Mouse (Mus musculus) liver, embryonic 14.5 days (tissue): Measurements from ENCODE around the gene Plk3. TPM values are rescaled to one million over a fixed set of nuclear protein-coding genes. Genes with fewer than 3 reads are reported as not detected.

Experiments
- ATAC-seq: fragments of 200-750 bp; cut with Nextera tagmentation; 2 replicates; pipeline ENCODE4 v1.8.0; 2017; ENCODE audit warnings: moderate number of reproducible peaks, mild to moderate bottlenecking, moderate library complexity; ENCODE audit not compliant: insufficient read depth
- DNase-seq, 3 experiments: peaks; one replicate each; pipeline ENCODE4 v3.0.0-alpha.2; 2012 to 2013; ENCODE audit warnings: low read depth in 3 of 3, low spot score in 3 of 3
- H3K27ac ChIP-seq: fragments of 300-500 bp; sonication (generic); 2 replicates; pipeline ENCODE4 v1.5.1; 2014; ENCODE audit warnings: moderate library complexity, mild to moderate bottlenecking, control low read depth, inconsistent platforms
- H3K27me3 ChIP-seq: fragments of 300-500 bp; sonication (generic); 2 replicates; pipeline ENCODE4 v1.6.1; 2014; ENCODE audit warnings: mild to moderate bottlenecking, low read length, moderate library complexity; ENCODE audit not compliant: control insufficient read depth, insufficient read depth
- H3K36me3 ChIP-seq: fragments of 300-500 bp; sonication (generic); replicated peaks from 2 replicates; pipeline ENCODE4 v1.6.1; 2014; ENCODE audit warnings: low read depth; ENCODE audit not compliant: control insufficient read depth, insufficient read depth
- H3K4me1 ChIP-seq, 2 experiments: fragments of 200-500 bp in 1 of 2; fragments of 300-500 bp in 1 of 2; sonication (generic) in 1 of 2; replicated peaks; 2 replicates each; pipeline ENCODE4 v1.6.1; 2012 to 2014; ENCODE audit warnings: antibody characterized with exemption in 1 of 2, inconsistent platforms in 1 of 2, low read length in 1 of 2; ENCODE audit not compliant: control insufficient read depth in 2 of 2, insufficient read depth in 2 of 2
- H3K4me2 ChIP-seq: fragments of 300-500 bp; sonication (generic); 2 replicates; pipeline ENCODE4 v1.6.1; 2014; ENCODE audit warnings: low read depth, mild to moderate bottlenecking, control low read depth, moderate library complexity
- H3K4me3 ChIP-seq, 2 experiments: fragments of 200-500 bp in 1 of 2; fragments of 300-500 bp in 1 of 2; sonication (generic) in 1 of 2; 2 replicates each; pipeline ENCODE4 v1.5.1; 2012 to 2014; ENCODE audit warnings: low read depth in 2 of 2, low read length in 2 of 2, mild to moderate bottlenecking in 2 of 2, control low read depth in 1 of 2, inconsistent platforms in 1 of 2, moderate library complexity in 1 of 2; ENCODE audit not compliant: insufficient read depth in 1 of 2
- H3K9ac ChIP-seq: fragments of 300-500 bp; sonication (generic); replicated peaks from 2 replicates; pipeline ENCODE4 v1.6.1; 2014; ENCODE audit warnings: mild to moderate bottlenecking, control low read depth, moderate library complexity
- H3K9me3 ChIP-seq: fragments of 300-500 bp; sonication (generic); 2 replicates; pipeline ENCODE4 v1.6.1; 2016; ENCODE audit warnings: low read length, mixed read lengths; ENCODE audit not compliant: control insufficient read depth
- CTCF ChIP-seq: IDR thresholded peaks from 2 replicates; pipeline ENCODE4 v1.5.1; 2016; ENCODE audit warnings: antibody characterized with exemption, low read depth, control low read depth
- EP300 ChIP-seq: IDR thresholded peaks from 2 replicates; pipeline ENCODE4 v1.6.1; 2016; ENCODE audit warnings: antibody characterized with exemption, low read depth
- WGBS: fragments of 180-500 bp; shearing (Covaris S2); extraction: QIAGEN DNeasy Blood & Tissue Kit; methylation state at CpG from one replicate; pipeline ENCODE4 v1.1.7; 2014; ENCODE audit not compliant: insufficient replicate concordance; 5-methylcytosine and 5-hydroxymethylcytosine counted together
- microRNA-seq: library from miRNA; unstranded; fragments of <30 nt; microRNA quantifications from one replicate; pipeline ENCODE4, GENCODE M21; 2016
- polyA plus RNA-seq, 2 experiments: library from polyadenylated mRNA; depleted of rRNA in 1 of 2; stranded (reverse) in 1 of 2; unstranded in 1 of 2; fragments of >200 nt; fragmentation: Nextera tagmentation in 1 of 2; extraction: Ambion mirVana in 1 of 2; gene quantifications; 2 replicates each; pipeline versions ENCODE4 v1.2.1 to v1.2.3; 2012 to 2014

Gene Plk3
- polyA plus RNA-seq, 2 experiments, result 1.1 to 1.7 TPM

- Histone ChIP-seq H3K27ac (peak overlapping the region; percentile 48), H3K27me3 (no peaks in the 10 kb centered on the region), H3K36me3 (peaks cover 5% of the 10 kb centered on the region; the same call in 1 of the 2 replicates), H3K4me1 (peaks cover 24 to 35% of the 10 kb centered on the region in 2 experiments), H3K9ac (no peak overlapping the region; the same call in none of the 2 replicates), H3K9me3 (no peaks in the 10 kb centered on the region), H3K4me3 (no peak overlapping the region), H3K4me2 (no peak overlapping the region; the same call in 1 of the 2 replicates)
- TF ChIP-seq EP300 (peak; percentile 79), CTCF (no peak)
- ATAC-seq, result peak; percentile 42; the same call in 1 of the 2 replicates
- DNase-seq, result peak; percentile 35 to 64 (median 62)
- WGBS, result 64% methylated on average over 7 of the region's 7 CpGs
Observed at GRCm38 (mm10) chr4:117087948-117088640, 45.7 kb downstream of the Plk3 start.

Small RNA genes lying within 50 kb of the gene (microRNA-seq; reads per million reads assigned to microRNA genes)
- not detected for gene Gm22398

Other genes with a start within 250 kb of the Plk3 start
- gene Urod, start 139.6 kb downstream of the Plk3 start, polyA plus RNA-seq (2012; rRNA removed), result 414 and 441 TPM in 2 replicates
- gene Urod, start 139.6 kb downstream of the Plk3 start, polyA plus RNA-seq (2014; fragmentation: Nextera tagmentation; extraction: Ambion mirVana), result 567 and 604 TPM in 2 replicates
- 8.0 and 8.9 TPM in 2 replicates for gene Hectd3, start 138.6 kb downstream of the Plk3 start, polyA plus RNA-seq (2012; rRNA removed)
- 4.9 and 5.7 TPM in 2 replicates for gene Hectd3, start 138.6 kb downstream of the Plk3 start, polyA plus RNA-seq (2014; fragmentation: Nextera tagmentation; extraction: Ambion mirVana)
- 12.3 and 17.3 TPM in 2 replicates for gene Eif2b3, start 114.6 kb downstream of the Plk3 start, polyA plus RNA-seq (2012; rRNA removed)
- 32.7 and 34.3 TPM in 2 replicates for gene Eif2b3, start 114.6 kb downstream of the Plk3 start, polyA plus RNA-seq (2014; fragmentation: Nextera tagmentation; extraction: Ambion mirVana)
- gene Ptch2, start 37.9 kb downstream of the Plk3 start, polyA plus RNA-seq (2012; rRNA removed), result 0.61 and 0.84 TPM in 2 replicates
- 0.52 and 0.55 TPM in 2 replicates for gene Ptch2, start 37.9 kb downstream of the Plk3 start, polyA plus RNA-seq (2014; fragmentation: Nextera tagmentation; extraction: Ambion mirVana)
- gene Btbd19, start 8.2 kb downstream of the Plk3 start, polyA plus RNA-seq (2012; rRNA removed), result 2.7 and 2.9 TPM in 2 replicates
- gene Btbd19, start 8.2 kb downstream of the Plk3 start, polyA plus RNA-seq (2014; fragmentation: Nextera tagmentation; extraction: Ambion mirVana), result 2.3 and 2.5 TPM in 2 replicates
- not detected in 2 replicates for gene Tctex1d4, start 7.2 kb downstream of the Plk3 start, polyA plus RNA-seq (2012; rRNA removed)
- not detected in 2 replicates for gene Tctex1d4, start 7.2 kb downstream of the Plk3 start, polyA plus RNA-seq (2014; fragmentation: Nextera tagmentation; extraction: Ambion mirVana)
- 908 and 935 TPM in 2 replicates for gene Rps8, start 22.3 kb upstream of the Plk3 start, polyA plus RNA-seq (2012; rRNA removed)
- 901 and 915 TPM in 2 replicates for gene Rps8, start 22.3 kb upstream of the Plk3 start, polyA plus RNA-seq (2014; fragmentation: Nextera tagmentation; extraction: Ambion mirVana)
- gene Kif2c, start 48.7 kb upstream of the Plk3 start, polyA plus RNA-seq (2012; rRNA removed), result 13.2 and 19.4 TPM in 2 replicates
- 30.1 and 31.3 TPM in 2 replicates for gene Kif2c, start 48.7 kb upstream of the Plk3 start, polyA plus RNA-seq (2014; fragmentation: Nextera tagmentation; extraction: Ambion mirVana)
- 2.4 and 3.1 TPM in 2 replicates for gene Tmem53, start 118.0 kb upstream of the Plk3 start, polyA plus RNA-seq (2012; rRNA removed)
- gene Tmem53, start 118.0 kb upstream of the Plk3 start, polyA plus RNA-seq (2014; fragmentation: Nextera tagmentation; extraction: Ambion mirVana), result 6.7 and 7.6 TPM in 2 replicates
- 0.08 TPM in 1 of 2 replicates, not detected in the other for gene Armh1, start 118.2 kb upstream of the Plk3 start, polyA plus RNA-seq (2012; rRNA removed)
- not detected in 2 replicates for gene Armh1, start 118.2 kb upstream of the Plk3 start, polyA plus RNA-seq (2014; fragmentation: Nextera tagmentation; extraction: Ambion mirVana)